Mouse (Mus musculus) C2C12 (cell line): ENCODE data around the gene Phkg1. TPM values are rescaled to one million over a fixed set of nuclear protein-coding genes. Genes with fewer than 3 reads are reported as not detected.
A peak's percentile ranks its signal among the peaks of the same experiment; 100 is the strongest.
"Not testable (repeated sequence)": the region's sequence is repeated elsewhere in the genome, so short reads cannot be mapped to it uniquely, and the experiment has no call there.

Experiments used
- H3K27me3 ChIP-seq: one replicate; pipeline ENCODE4 v1.6.1; 2011; ENCODE audit not compliant: control insufficient read depth, insufficient read depth, insufficient read length
- H3K36me3 ChIP-seq: one replicate; pipeline ENCODE4 v1.6.1; 2011; ENCODE audit not compliant: control insufficient read depth, insufficient read depth
- H3K4me3 ChIP-seq: one replicate; pipeline ENCODE4 v1.5.1; 2011; ENCODE audit warnings: mild to moderate bottlenecking, control low read depth; ENCODE audit not compliant: poor library complexity, insufficient read depth, severe bottlenecking
- H3K79me2 ChIP-seq: one replicate; pipeline ENCODE4 v1.6.1; 2011; ENCODE audit not compliant: control insufficient read depth, insufficient read depth
- H3K79me3 ChIP-seq: one replicate; pipeline ENCODE4 v1.6.1; 2011; ENCODE audit warnings: low read depth, control low read depth
- H3ac ChIP-seq: one replicate; pipeline ENCODE3; 2011; ENCODE audit warnings: low read depth; ENCODE audit not compliant: control insufficient read depth, insufficient read length
- CEBPB ChIP-seq: IDR thresholded peaks from one replicate; pipeline ENCODE4 v1.6.1; 2011; ENCODE audit warnings: low read depth, mild to moderate bottlenecking, control low read depth, moderate library complexity
- CTCF ChIP-seq: IDR thresholded peaks from one replicate; pipeline ENCODE4 v1.5.1; 2011; ENCODE audit not compliant: control insufficient read depth, insufficient read depth, insufficient read length
- FOSL1 ChIP-seq: IDR thresholded peaks from one replicate; pipeline ENCODE4 v1.8.0; 2011; ENCODE audit warnings: mild to moderate bottlenecking, low read length; ENCODE audit not compliant: poor library complexity, insufficient read depth, severe bottlenecking
- MAX ChIP-seq: IDR thresholded peaks from one replicate; pipeline ENCODE4 v1.6.1; 2011; ENCODE audit warnings: mild to moderate bottlenecking, control low read depth
- MYOD1 ChIP-seq: IDR thresholded peaks from one replicate; pipeline ENCODE4 v1.6.1; 2011; ENCODE audit warnings: low read depth; ENCODE audit not compliant: control insufficient read depth, insufficient read length
- MYOG ChIP-seq: IDR thresholded peaks from one replicate; pipeline ENCODE4 v1.6.1; 2011; ENCODE audit not compliant: control insufficient read depth, insufficient read length; ENCODE audit errors: extremely low read depth
- USF1 ChIP-seq: IDR thresholded peaks from one replicate; pipeline ENCODE4 v1.6.1; 2011; ENCODE audit warnings: low read depth, mild to moderate bottlenecking, control low read depth, moderate library complexity
- polyA plus RNA-seq: library from polyadenylated mRNA; unstranded; fragments of >200 nt; fragmentation: generic; extraction: Trizol; gene quantifications from one replicate; pipeline ENCODE4 v1.2.1, GENCODE M21; 2012; ENCODE audit warnings: missing spikeins

Phkg1 gene
- polyA plus RNA-seq, 1 experiment, result 0.15 TPM

DNA sequence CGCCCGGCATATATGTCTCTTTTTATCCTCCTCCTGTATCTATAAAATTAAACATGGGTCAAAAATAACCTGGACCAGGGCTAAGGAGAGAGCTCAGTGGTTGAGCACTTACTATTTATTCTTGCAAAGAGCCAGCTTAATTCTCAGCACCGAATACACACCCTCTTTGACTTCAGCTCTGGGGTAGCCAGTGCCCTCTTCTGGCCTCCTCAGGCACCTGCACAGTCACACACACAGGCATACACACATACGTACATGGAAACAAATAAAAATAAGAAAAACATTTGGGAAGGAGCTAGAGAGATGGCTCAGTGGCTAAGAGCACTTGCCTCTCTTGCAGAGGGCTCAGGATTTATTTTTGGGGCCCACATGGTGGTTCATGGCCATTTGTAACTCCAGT, 23.6 kb upstream of the Phkg1 start:
- no peaks in the 10 kb centered on the region for H3K79me2 ChIP-seq
- H3K79me3 ChIP-seq, result no peaks in the 10 kb centered on the region
- H3ac ChIP-seq, result no peak overlapping the region
- H3K27me3 ChIP-seq, result no peaks in the 10 kb centered on the region
- H3K36me3 ChIP-seq, result no peaks in the 10 kb centered on the region
- no peak overlapping the region for H3K4me3 ChIP-seq
- TF ChIP-seq FOSL1 (no peak), CTCF (no peak), MYOG (no peak), USF1 (no peak), MAX (no peak), CEBPB (no peak), MYOD1 (no peak)

DNA sequence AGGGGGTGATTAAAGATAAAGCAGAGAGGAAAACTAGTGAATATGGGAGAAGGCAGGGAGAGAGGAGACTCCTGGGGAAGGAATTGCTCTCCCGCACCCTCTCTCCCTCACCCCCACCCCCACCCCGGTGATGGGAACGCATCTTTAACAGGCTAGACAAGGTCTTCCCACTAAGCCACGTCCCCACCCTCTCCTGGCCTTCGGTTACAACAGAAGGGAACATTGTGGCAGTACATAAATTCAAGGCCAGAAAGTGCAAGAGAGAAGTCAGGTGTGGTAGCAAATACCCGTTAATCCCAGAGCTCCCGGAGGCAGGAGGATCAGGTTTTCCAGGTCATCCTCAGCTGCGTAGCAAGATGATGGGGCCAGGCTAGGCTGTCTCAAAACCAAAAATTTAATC, 21.0 kb upstream of the Phkg1 start:
- TF ChIP-seq FOSL1, result no peak
- no peak for TF ChIP-seq CEBPB
- no peak for TF ChIP-seq USF1
- no peak for TF ChIP-seq MAX
- TF ChIP-seq MYOG, result no peak
- no peak for TF ChIP-seq CTCF
- TF ChIP-seq MYOD1, result no peak
- no peaks in the 10 kb centered on the region for H3K79me3 ChIP-seq
- no peak overlapping the region for H3ac ChIP-seq
- H3K79me2 ChIP-seq, result no peaks in the 10 kb centered on the region
- no peaks in the 10 kb centered on the region for H3K36me3 ChIP-seq
- no peak overlapping the region for H3K4me3 ChIP-seq
- H3K27me3 ChIP-seq, result no peaks in the 10 kb centered on the region

DNA sequence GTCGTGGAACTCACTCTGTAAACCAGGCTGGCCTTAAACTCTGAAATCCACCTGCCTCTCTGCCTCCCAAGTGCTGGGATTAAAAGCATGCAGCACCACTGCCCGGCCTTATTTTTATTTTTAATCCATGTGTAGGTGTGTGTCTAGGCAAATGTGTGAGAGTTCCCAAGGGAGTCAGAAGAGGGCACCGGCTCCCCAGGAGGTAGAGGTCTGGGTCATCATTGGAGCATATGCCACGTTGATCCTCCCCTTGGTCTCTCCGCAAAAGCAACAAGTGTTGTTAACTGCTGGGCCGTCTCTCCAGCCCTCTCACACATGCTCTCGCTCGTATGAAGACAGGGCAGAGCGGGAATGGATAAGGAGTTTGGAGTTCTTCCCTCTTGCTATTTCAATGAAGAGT, 20.4 kb upstream of the Phkg1 start:
- Histone ChIP-seq H3K79me3 (no peaks in the 10 kb centered on the region), H3K4me3 (no peak overlapping the region), H3K79me2 (no peaks in the 10 kb centered on the region), H3K36me3 (no peaks in the 10 kb centered on the region), H3ac (no peak overlapping the region), H3K27me3 (no peaks in the 10 kb centered on the region)
- no peak for TF ChIP-seq CEBPB

DNA sequence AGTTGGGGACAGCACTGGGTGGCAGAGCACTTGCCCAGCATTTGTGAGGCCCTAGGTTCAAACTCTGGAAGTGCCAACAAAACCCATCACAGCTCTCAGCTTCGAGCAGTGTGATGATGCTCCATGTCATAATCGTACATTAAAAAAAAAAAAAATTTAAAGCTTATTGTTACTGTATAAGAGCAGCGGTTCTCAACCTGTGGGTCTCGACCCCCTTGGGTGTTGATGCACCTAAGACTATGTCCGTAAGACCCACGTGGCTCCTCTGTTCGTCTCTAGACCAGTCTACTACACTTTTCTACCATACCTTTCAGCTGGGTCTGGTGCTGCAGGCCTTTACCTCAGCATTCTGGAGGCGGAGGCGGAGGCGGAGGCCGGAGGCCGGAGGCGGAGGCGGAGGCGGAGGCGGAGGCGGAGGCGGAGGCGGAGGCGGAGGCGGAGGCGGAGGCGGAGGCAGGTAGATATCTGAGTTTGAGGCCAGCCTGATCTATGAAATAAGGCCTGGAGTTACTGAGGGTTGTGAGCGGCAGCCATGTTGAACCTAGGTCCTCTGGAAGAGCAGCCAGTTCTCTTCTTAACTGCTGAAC, 19.8 kb upstream of the Phkg1 start:
- no peaks in the 10 kb centered on the region for H3K79me2 ChIP-seq
- no peaks in the 10 kb centered on the region for H3K27me3 ChIP-seq
- TF ChIP-seq CEBPB (no peak), CTCF (no peak), MYOG (no peak), MAX (no peak), USF1 (no peak), MYOD1 (no peak), FOSL1 (no peak)
- no peaks in the 10 kb centered on the region for H3K36me3 ChIP-seq
- H3K4me3 ChIP-seq, result no peak overlapping the region
- no peak overlapping the region for H3ac ChIP-seq
- no peaks in the 10 kb centered on the region for H3K79me3 ChIP-seq

DNA sequence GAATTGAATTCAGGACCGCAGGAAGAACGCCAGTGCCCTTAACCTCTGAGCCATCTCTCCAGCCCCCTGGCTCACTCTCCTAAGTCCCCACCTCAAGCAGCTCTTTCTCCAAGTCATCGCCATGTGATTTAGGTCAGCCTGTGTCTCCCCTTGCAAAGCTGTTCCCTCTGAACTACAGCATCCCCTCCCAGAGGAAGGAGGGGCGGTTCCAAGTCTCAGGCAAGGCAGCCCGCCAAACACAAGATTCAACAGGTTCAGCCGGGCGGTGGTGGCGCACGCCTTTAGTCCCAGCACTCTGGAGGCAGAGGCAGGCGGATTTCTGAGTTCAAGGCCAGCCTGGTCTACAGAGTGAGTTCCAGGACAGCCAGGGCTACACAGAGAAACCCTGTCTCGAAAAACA, 17.1 kb upstream of the Phkg1 start:
- H3ac ChIP-seq, H3K79me2 ChIP-seq, H3K36me3 ChIP-seq, H3K79me3 ChIP-seq, H3K4me3 ChIP-seq, H3K27me3 ChIP-seq: not testable (repeated sequence)

DNA sequence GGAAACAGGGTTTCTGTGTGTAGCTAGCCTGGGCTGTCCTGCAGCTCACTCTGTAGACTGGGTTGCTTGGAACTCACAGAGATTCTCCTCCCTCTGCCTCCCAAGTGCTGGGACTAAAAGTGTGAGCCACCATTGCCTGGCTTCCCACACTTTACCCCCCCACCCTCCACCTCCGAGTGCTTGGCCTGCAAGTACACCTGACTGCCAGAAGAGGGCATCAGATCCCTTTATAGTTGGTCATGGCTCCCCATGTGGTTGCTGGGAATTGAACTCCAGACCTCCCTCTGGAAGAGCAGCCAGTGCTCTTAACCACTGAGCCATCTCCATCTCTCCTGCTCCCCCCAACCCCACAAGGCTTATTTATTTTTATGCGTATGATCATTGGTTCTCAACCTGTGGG, 15.7 kb upstream of the Phkg1 start:
- no peaks in the 10 kb centered on the region for H3K36me3 ChIP-seq
- no peak overlapping the region for H3K4me3 ChIP-seq
- no peaks in the 10 kb centered on the region for H3K27me3 ChIP-seq
- H3K79me3 ChIP-seq, result no peaks in the 10 kb centered on the region
- no peak overlapping the region for H3ac ChIP-seq
- TF ChIP-seq USF1 (no peak), CTCF (peak; percentile 27), MYOD1 (no peak), FOSL1 (no peak), MAX (no peak)
- H3K79me2 ChIP-seq, result no peaks in the 10 kb centered on the region
